Mouse (Mus musculus): Measurements from ENCODE around the gene Hip1. TPM values are rescaled to one million over a fixed set of nuclear protein-coding genes. Genes with fewer than 3 reads are reported as not detected.
A peak's percentile ranks its signal among the peaks of the same experiment; 100 is the strongest.

Hip1 gene
- polyA plus RNA-seq, 1 experiment from 2014 or later, result 49.0 TPM

DNA sequence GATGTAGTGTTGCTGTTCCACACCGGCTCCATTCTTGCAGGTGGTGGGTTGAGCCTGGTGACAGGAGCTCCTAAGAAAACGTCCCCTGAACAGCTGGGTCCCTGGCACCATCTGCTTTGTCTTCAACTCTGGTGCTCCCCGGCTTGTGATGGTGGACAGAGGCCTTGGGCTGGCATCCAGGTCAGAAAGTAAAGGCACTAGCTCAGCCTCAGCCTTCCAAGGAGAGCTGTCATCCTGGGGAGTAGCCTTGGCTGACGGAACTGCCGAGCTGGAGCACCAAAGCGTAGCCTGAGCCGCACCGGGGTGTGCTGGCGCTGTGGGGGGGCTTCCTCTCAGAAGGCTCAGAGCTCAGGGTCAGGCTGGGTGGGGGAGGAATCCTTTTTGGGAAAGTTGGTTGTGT lies 134.7 kb downstream of the Hip1 start:
- H3K27ac ChIP-seq (ENCODE audit: low read depth, low read length), result no peak overlapping the region
- no peak for ATAC-seq (ENCODE audit: low read depth)
- WGBS, result 93% methylated on average over 9 of the region's 9 CpGs
- no peaks in the 10 kb centered on the region for H3K9me3 ChIP-seq (ENCODE audit: control insufficient read depth, low read length)
- H3K36me3 ChIP-seq (ENCODE audit: control insufficient read depth, insufficient read depth, low read length), result peaks cover 30% of the 10 kb centered on the region
- H3K4me3 ChIP-seq (ENCODE audit: low read depth, low read length), result no peak overlapping the region
- H3K4me2 ChIP-seq (ENCODE audit: low read depth, low read length), result no peak overlapping the region
- H3K9ac ChIP-seq (replicated peaks; ENCODE audit: low read depth, low read length), result no peak overlapping the region
- no peaks in the 10 kb centered on the region for H3K4me1 ChIP-seq (ENCODE audit: control insufficient read depth, insufficient read depth, low read length)
- no peaks in the 10 kb centered on the region for H3K27me3 ChIP-seq (ENCODE audit: control insufficient read depth, insufficient read depth, low read length)

DNA sequence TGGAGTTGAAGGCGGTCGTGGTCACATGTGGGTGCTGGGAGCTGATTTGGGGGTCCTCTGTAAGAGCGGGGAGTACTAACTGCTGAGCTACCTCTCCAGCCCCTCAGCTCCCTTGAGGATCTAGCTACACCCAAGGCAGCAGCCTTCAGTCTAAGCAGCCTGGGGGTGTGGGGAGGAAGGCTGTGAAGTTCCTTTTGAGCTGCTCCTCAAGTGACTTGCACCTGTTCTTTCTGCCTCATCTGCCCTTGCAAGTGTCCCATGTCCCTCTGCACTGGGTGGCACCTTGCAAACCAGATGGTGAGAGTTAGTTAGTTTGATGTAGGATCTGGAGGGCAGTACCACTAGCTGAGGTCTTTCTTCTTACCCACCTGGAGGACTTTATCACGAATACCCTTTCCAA lies 136.8 kb downstream of the Hip1 start:
- no peak for ATAC-seq (ENCODE audit: low read depth)
- Histone ChIP-seq H3K9me3 (ENCODE audit: control insufficient read depth, low read length) (no peaks in the 10 kb centered on the region), H3K36me3 (ENCODE audit: control insufficient read depth, insufficient read depth, low read length) (peaks cover 21% of the 10 kb centered on the region), H3K4me1 (ENCODE audit: control insufficient read depth, insufficient read depth, low read length) (no peaks in the 10 kb centered on the region), H3K27me3 (ENCODE audit: control insufficient read depth, insufficient read depth, low read length) (no peaks in the 10 kb centered on the region), H3K4me3 (ENCODE audit: low read depth, low read length) (no peak overlapping the region), H3K4me2 (ENCODE audit: low read depth, low read length) (no peak overlapping the region), H3K9ac (replicated peaks; ENCODE audit: low read depth, low read length) (no peak overlapping the region), H3K27ac (ENCODE audit: low read depth, low read length) (no peak overlapping the region)
- 90% methylated on average over 4 of the region's 4 CpGs for WGBS

DNA sequence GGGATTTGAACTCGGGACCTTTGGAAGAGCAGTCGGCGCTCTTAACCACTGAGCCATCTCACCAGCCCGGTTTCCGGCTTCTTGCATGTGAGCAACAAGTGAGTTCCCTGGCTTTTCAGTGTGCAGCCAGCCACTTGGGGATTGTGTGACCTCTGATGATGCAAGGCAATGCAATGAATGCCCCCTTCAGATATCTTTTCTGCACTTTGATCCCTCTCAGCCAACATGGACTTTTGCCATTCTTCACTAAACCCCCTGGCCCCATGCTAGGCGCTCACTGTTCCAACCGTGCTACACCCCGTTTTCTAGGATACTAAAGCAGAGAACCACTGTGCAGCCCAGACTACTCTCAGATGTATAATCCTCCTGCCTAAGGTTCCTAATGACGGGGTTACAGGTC lies 139.5 kb downstream of the Hip1 start:
- no peaks in the 10 kb centered on the region for H3K9me3 ChIP-seq (ENCODE audit: control insufficient read depth, low read length)
- H3K4me3 ChIP-seq (ENCODE audit: low read depth, low read length), result no peak overlapping the region
- peaks cover 5% of the 10 kb centered on the region for H3K36me3 ChIP-seq (ENCODE audit: control insufficient read depth, insufficient read depth, low read length)
- no peak overlapping the region for H3K4me2 ChIP-seq (ENCODE audit: low read depth, low read length)
- H3K4me1 ChIP-seq (ENCODE audit: control insufficient read depth, insufficient read depth, low read length), result no peaks in the 10 kb centered on the region
- no peak overlapping the region for H3K9ac ChIP-seq (replicated peaks; ENCODE audit: low read depth, low read length)
- no peaks in the 10 kb centered on the region for H3K27me3 ChIP-seq (ENCODE audit: control insufficient read depth, insufficient read depth, low read length)
- ATAC-seq (ENCODE audit: low read depth), result no peak
- H3K27ac ChIP-seq (ENCODE audit: low read depth, low read length), result no peak overlapping the region
- 82% methylated on average over 9 of the region's 9 CpGs for WGBS

DNA sequence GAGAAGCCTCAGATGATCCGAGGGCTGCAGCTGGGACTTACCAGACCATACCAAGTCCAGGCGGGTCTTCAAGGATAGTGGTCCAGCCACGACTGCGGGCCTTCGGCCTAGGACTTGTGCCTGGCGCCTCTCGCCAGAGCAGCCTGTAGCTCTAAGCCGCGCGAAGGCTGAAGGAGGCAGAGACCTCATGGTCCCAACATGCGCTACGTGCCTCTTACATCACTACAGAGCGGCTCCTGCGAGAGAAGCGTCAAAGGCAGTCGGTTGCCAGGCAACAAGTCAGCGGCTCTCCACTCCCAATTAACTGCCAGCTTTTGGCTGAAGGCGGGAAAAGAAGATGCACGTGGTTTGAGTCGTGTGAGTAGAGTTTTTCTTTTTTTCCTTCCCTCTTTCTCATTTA lies 140.3 kb downstream of the Hip1 start:
- H3K27ac ChIP-seq (ENCODE audit: low read depth, low read length), result no peak overlapping the region
- WGBS, result 32% methylated on average over 20 of the region's 20 CpGs

DNA sequence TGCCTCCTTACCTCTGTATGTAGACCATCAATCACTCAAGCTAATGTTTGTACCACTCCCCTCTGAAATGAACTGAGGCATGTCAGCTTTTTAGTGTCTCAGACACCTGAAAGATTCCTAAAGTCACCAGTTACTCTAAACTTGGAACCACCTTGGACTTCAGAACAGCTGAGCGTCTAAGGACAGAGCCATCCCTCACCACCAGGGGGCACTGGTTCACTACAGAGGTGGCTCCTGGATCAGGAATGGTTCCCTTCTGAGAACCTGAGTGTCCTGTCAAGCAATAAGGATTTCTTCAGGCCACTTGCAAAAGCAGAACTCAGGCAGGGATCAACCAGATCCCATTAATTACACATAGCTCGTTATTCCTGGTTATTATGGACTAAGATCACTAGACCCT lies 144.7 kb downstream of the Hip1 start:
- no peak overlapping the region for H3K27ac ChIP-seq (ENCODE audit: low read depth, low read length)
- H3K9ac ChIP-seq (replicated peaks; ENCODE audit: low read depth, low read length), result no peak overlapping the region
- 7% methylated on average over 2 of the region's 2 CpGs for whole genome bisulfite sequencing
- no peak overlapping the region for H3K4me3 ChIP-seq (ENCODE audit: low read depth, low read length)
- H3K9me3 ChIP-seq (ENCODE audit: control insufficient read depth, low read length), result no peaks in the 10 kb centered on the region
- no peaks in the 10 kb centered on the region for H3K36me3 ChIP-seq (ENCODE audit: control insufficient read depth, insufficient read depth, low read length)
- no peaks in the 10 kb centered on the region for H3K27me3 ChIP-seq (ENCODE audit: control insufficient read depth, insufficient read depth, low read length)
- peak; percentile 70; the same call in 1 of the 2 replicates for ATAC-seq (ENCODE audit: low read depth)
- no peaks in the 10 kb centered on the region for H3K4me1 ChIP-seq (ENCODE audit: control insufficient read depth, insufficient read depth, low read length)
- no peak overlapping the region for H3K4me2 ChIP-seq (ENCODE audit: low read depth, low read length)

More for the DNA sequence above, 140.3 kb downstream of the Hip1 start:
- Histone ChIP-seq H3K4me1 (ENCODE audit: control insufficient read depth, insufficient read depth, low read length) (no peaks in the 10 kb centered on the region), H3K9ac (replicated peaks; ENCODE audit: low read depth, low read length) (no peak overlapping the region), H3K4me2 (ENCODE audit: low read depth, low read length) (peak overlapping the region; percentile 14; the same call in 1 of the 2 replicates), H3K27me3 (ENCODE audit: control insufficient read depth, insufficient read depth, low read length) (no peaks in the 10 kb centered on the region), H3K36me3 (ENCODE audit: control insufficient read depth, insufficient read depth, low read length) (no peaks in the 10 kb centered on the region), H3K9me3 (ENCODE audit: control insufficient read depth, low read length) (no peaks in the 10 kb centered on the region), H3K4me3 (ENCODE audit: low read depth, low read length) (no peak overlapping the region)
- ATAC-seq (ENCODE audit: low read depth), result peak; percentile 71; the same call in 1 of the 2 replicates

DNA sequence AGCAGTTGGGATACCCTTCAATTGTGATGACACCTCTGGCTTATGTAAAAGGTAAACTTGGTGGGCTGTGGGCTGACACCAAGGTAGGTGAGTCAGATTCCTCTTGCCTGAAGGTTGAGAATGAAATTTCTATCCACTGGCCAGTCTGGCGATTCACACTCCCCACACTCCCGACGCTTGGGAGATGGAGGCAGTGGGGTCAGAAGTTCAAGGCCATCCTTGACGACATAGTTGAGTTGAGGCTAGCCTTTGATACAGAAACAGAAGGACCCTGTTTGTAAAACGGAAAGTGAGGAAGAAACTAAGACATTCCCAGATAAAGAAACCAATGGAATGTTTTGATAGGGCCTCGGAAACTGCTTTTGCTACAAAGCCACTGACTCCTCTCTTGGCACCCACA lies 145.5 kb downstream of the Hip1 start:
- Histone ChIP-seq H3K4me2 (ENCODE audit: low read depth, low read length) (no peak overlapping the region), H3K36me3 (ENCODE audit: control insufficient read depth, insufficient read depth, low read length) (no peaks in the 10 kb centered on the region), H3K27ac (ENCODE audit: low read depth, low read length) (no peak overlapping the region), H3K9ac (replicated peaks; ENCODE audit: low read depth, low read length) (no peak overlapping the region), H3K9me3 (ENCODE audit: control insufficient read depth, low read length) (no peaks in the 10 kb centered on the region), H3K4me3 (ENCODE audit: low read depth, low read length) (no peak overlapping the region), H3K4me1 (ENCODE audit: control insufficient read depth, insufficient read depth, low read length) (no peaks in the 10 kb centered on the region), H3K27me3 (ENCODE audit: control insufficient read depth, insufficient read depth, low read length) (no peaks in the 10 kb centered on the region)
- 74% methylated on average over 6 of the region's 6 CpGs for WGBS
- ATAC-seq (ENCODE audit: low read depth), result no peak

DNA sequence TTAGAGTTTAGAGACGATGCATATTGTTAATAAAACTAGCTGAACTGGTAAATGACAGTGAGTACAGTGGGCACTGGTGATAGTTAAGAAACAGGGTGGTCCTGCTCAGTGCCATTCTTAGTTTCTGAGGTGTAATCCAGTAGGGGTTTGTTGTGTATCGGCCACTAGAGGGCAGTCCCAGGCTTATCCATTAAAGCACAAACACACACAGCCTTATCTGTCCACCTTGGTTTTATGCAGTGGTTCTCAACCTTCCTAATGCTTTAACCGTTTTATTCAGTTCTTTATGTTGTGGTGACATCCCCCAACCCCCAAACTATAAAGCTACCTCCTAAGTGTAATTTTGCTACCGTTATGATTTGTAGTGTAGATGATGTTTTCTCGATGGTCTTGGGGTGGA lies 149.1 kb downstream of the Hip1 start:
- WGBS, result 49% methylated on average over 5 of the region's 5 CpGs

DNA sequence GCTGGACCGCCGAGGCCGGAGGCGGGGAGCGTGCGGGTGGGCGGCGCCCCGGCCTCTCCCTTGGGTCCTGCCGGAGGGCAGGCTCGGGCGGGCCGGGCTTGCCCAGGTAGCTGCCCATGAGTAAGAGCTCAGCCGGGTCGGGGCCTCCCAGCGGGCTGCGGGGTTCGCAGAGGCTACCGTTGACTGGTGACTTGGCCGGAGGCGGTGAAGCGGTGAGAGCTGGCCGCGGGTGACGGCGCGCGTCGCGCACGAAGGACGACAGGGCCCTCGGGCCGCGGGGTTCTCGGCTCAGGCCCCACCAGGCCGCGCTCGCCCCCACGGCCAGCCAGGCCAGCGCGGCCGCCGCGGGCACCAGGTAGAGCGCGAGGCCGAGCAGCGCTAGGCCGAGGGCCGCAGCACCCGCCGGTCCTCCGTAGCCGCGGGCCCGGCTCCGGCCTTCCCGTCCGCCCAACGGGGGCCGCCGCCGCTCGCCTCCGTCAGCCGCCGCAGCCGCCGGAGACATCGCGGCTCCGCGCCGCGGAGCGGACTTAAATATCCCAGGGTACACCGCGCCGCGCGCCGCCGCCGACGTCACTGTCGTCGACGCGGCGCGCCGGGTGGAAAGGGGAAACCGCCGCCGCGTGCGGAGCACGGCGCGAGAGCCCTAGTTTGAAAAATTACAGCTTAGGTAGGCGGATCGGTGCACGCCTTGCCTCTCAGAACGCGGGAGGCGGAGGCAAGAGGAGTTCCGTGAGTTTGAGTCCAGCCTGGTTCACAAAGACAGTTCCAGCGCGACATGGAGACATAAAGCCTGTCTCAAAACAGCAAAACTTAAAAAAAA lies 150.7 kb downstream of the Hip1 start, which contains the start of gene Pom121:
Gene Pom121 (minus strand): TSS at position 543 of the 820 bp plus-strand sequence.
- H3K4me2 ChIP-seq (ENCODE audit: low read depth, low read length), result peak within 1 kb of the TSS; percentile 77
- no peaks in the 10 kb centered on the region for H3K27me3 ChIP-seq (ENCODE audit: control insufficient read depth, insufficient read depth, low read length)
- WGBS, result under 1% methylated on average over 69 of the region's 110 CpGs
- no peaks in the 10 kb centered on the region for H3K9me3 ChIP-seq (ENCODE audit: control insufficient read depth, low read length)
- peak within 1 kb of the TSS; percentile 78 for H3K27ac ChIP-seq (ENCODE audit: low read depth, low read length)
- H3K4me1 ChIP-seq (ENCODE audit: control insufficient read depth, insufficient read depth, low read length), result peaks cover 10% of the 10 kb centered on the region; the same call in 1 of the 2 replicates
- ATAC-seq (ENCODE audit: low read depth), result peak; percentile 89
- H3K36me3 ChIP-seq (ENCODE audit: control insufficient read depth, insufficient read depth, low read length), result peaks cover 24% of the 10 kb centered on the region
- peak within 1 kb of the TSS; percentile 97 for H3K4me3 ChIP-seq (ENCODE audit: low read depth, low read length)
- H3K9ac ChIP-seq (replicated peaks; ENCODE audit: low read depth, low read length), result peak within 1 kb of the TSS; percentile 96

More for the DNA sequence above, 149.1 kb downstream of the Hip1 start:
- Histone ChIP-seq H3K9ac (replicated peaks; ENCODE audit: low read depth, low read length) (no peak overlapping the region), H3K4me1 (ENCODE audit: control insufficient read depth, insufficient read depth, low read length) (peaks cover 10% of the 10 kb centered on the region; the same call in 1 of the 2 replicates), H3K4me2 (ENCODE audit: low read depth, low read length) (no peak overlapping the region), H3K4me3 (ENCODE audit: low read depth, low read length) (no peak overlapping the region), H3K36me3 (ENCODE audit: control insufficient read depth, insufficient read depth, low read length) (peaks cover 15% of the 10 kb centered on the region), H3K27ac (ENCODE audit: low read depth, low read length) (no peak overlapping the region), H3K27me3 (ENCODE audit: control insufficient read depth, insufficient read depth, low read length) (no peaks in the 10 kb centered on the region), H3K9me3 (ENCODE audit: control insufficient read depth, low read length) (no peaks in the 10 kb centered on the region)
- ATAC-seq (ENCODE audit: low read depth), result no peak

DNA sequence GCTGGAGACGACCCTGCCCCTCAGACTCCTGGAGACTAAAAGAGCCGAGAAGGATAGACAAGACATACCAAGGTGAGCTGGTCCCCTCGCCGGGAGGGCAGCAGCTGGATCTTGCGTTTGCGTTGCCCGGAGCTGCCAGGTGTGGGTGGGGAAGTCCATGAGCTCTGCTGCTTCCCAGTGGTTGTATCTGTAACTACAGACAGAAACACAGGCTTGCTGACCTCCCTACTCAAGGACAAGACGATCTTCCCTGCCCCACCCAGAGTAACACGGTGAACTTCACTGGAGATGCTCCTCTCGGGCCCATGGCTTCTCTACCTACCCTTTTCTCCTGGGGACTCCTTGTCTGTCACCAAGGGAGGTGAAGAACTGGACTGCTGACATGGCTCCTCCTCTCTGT lies 161.1 kb downstream of the Hip1 start:
- 91% methylated on average over 9 of the region's 10 CpGs for WGBS
- H3K9me3 ChIP-seq (ENCODE audit: control insufficient read depth, low read length), result no peaks in the 10 kb centered on the region
- no peak overlapping the region for H3K4me3 ChIP-seq (ENCODE audit: low read depth, low read length)
- no peak overlapping the region for H3K27ac ChIP-seq (ENCODE audit: low read depth, low read length)
- H3K9ac ChIP-seq (replicated peaks; ENCODE audit: low read depth, low read length), result no peak overlapping the region
- H3K4me2 ChIP-seq (ENCODE audit: low read depth, low read length), result no peak overlapping the region
- H3K4me1 ChIP-seq (ENCODE audit: control insufficient read depth, insufficient read depth, low read length), result no peaks in the 10 kb centered on the region
- H3K36me3 ChIP-seq (ENCODE audit: control insufficient read depth, insufficient read depth, low read length), result peaks cover 89% of the 10 kb centered on the region
- no peaks in the 10 kb centered on the region for H3K27me3 ChIP-seq (ENCODE audit: control insufficient read depth, insufficient read depth, low read length)
- ATAC-seq (ENCODE audit: low read depth), result no peak

All from neural tube, embryonic 14.5 days (tissue).